Mouse (Mus musculus) erythroid progenitor cell, adult 5-6 weeks (primary cell): ENCODE results near the gene Hoxa10. TPM values are rescaled to one million over a fixed set of nuclear protein-coding genes. Genes with fewer than 3 reads are reported as not detected.

ENCODE experiments used
- ATAC-seq: replicated peaks from 2 replicates; pipeline ENCODE4 v1.8.0; 2016; ENCODE audit warnings: moderate number of reproducible peaks, mild to moderate bottlenecking, moderate TSS enrichment, inconsistent platforms; ENCODE audit not compliant: poor library complexity, low FRiP score, severe bottlenecking
- total RNA-seq, 2 experiments: library from RNA; stranded (forward) in 1 of 2; stranded (reverse) in 1 of 2; fragments of 150-400 nt in 1 of 2; fragments of 186-747, 209-891 nt in 1 of 2; gene quantifications; 2 replicates each; pipeline versions ENCODE4 v1.2.3 to v1.2.4; 2015 to 2017; ENCODE audit warnings: low replicate concordance in 2 of 2

Gene Hoxa10
- total RNA-seq, 2 experiments from 2014 or later = 0.15 TPM; not detected in 1

- ATAC-seq = no peak
Measured at GRCm38 (mm10) chr6:52208868-52209684, 31.6 kb downstream of the Hoxa10 start.

GRCm38 (mm10) chr6:52208072-52208867 lies 32.4 kb downstream of the Hoxa10 start, which contains the start of gene Hoxa6:
Gene Hoxa6, minus strand, starts transcription at chr6:52208722.
- ATAC-seq = no peak

DNA sequence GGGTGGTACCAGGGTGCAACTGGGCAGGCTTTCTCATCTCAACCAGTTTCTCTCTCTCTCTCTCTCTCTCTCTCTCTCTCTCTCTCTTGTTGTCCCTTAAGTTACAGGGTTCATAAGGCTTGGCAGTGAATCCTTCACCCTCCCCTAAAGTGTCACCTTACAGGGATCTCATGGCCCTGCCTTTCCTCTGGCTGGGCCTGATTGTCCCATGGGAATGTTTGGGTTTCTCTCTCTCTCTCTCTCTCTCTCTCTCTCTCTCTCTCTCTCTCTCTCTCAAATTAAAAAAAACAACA lies 33.0 kb downstream of the Hoxa10 start:
- no peak for ATAC-seq

DNA sequence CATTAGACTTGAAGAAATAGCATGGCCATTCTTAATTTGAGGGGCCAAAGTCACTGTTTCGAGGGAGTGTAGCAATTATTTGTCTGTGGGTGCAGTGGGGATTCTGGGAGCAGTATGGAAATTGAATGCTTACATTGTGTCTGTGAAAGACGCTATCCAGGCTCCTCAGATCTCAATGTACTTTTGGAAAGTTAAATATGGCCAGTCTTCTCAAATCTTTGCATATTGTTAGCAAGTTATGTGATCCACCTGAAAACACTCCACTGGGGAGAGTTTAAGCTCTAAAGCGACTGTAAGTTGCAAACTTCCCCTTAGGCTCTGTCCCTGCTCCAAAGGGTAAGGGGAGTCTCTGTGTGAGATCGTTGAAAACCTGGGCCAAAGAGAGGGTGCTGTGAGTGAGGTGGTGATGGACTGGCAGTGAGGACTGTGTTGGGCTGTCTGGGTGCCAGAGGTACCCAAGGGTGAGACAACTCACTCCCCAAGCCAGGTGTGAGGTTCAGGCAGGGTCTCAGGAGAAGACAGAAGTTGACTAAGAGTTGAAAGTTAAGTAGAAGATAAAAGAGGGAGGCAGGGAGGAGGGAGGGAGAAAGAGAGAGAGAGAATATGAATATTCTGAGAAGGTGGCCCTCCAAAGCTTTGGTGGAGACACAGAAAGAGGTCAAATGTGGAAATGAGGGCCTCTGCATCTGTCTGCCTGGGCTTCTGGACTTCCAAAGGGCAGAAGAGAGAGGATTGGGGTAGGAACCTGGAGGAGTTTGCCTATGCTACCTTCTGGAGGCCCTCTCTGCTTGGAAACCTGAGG lies 33.6 kb downstream of the Hoxa10 start:
- no peak for ATAC-seq

GRCm38 (mm10) chr6:52205638-52206621 lies 34.7 kb downstream of the Hoxa10 start:
- ATAC-seq = no peak

- ATAC-seq = no peak
Measured at GRCm38 (mm10) chr6:52205221-52205620, 35.4 kb downstream of the Hoxa10 start.

DNA sequence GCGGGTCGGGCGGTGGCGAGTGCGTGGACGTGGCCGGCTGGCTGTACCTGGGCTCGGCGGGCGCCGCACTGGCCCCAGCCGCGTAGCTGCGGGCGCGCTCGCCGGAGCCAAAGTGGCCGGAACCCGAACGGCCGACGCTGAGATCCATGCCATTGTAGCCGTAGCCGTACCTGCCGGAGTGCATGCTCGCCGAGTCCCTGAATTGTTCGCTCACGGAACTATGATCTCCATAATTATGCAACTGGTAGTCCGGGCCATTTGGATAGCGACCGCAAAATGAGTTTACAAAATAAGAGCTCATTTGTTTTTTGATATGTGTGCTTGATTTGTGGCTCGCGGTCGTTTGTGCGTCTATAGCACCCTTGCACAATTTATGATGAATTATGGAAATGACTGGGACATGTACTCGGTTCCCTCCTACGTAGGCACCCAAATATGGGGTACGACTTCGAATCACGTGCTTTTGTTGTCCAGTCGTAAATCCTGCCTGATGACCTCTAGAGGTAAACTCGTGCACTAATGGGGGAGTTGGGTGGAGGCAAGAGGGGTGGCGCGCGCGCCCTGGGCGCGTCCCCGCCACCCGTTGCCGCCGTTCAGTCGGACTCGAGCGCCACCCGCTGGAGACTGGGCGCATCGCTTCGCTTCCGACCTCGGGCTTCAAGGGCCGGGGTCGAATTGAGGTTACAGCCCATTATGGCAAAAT lies 36.5 kb downstream of the Hoxa10 start, which contains the start of gene Hoxa5:
Gene Hoxa5 (minus strand): TSS at position 538 of the 703 bp plus-strand sequence.
- ATAC-seq = no peak

DNA sequence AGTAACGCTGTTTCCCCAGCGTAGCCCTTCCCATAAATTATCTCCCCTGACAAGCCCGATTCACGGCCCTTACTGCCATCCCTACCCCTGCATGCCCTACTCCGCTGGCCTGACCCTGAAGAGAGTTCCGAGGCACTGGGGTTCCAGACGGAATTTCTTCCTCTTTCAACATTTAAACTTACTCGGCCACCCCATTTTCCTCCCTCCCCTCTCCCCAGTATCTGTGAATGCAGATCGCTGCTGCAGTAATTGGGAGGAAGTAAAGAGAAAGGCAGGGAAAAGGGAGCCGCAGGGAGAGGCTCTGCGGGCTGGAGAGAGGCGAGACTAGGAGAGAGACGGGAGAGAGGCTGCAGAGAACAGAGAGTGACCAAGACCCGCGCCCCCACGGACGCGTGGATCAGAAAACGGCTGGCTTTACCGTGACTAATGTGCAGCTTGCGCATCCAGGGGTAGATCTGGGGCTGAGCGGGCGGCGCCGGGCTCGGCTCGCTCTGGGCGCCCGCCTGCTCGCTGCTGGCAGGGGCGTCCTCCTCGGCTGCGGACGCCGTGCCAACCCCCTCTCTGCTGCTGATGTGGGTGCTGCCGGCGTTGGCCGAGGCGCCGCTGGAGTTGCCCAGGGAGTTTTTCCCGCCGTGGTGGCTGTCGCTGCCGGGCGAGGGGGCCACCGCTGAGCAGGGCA lies 37.1 kb downstream of the Hoxa10 start:
- no peak for ATAC-seq

GRCm38 (mm10) chr6:52203121-52203370 lies 37.6 kb downstream of the Hoxa10 start:
- ATAC-seq = no peak

DNA sequence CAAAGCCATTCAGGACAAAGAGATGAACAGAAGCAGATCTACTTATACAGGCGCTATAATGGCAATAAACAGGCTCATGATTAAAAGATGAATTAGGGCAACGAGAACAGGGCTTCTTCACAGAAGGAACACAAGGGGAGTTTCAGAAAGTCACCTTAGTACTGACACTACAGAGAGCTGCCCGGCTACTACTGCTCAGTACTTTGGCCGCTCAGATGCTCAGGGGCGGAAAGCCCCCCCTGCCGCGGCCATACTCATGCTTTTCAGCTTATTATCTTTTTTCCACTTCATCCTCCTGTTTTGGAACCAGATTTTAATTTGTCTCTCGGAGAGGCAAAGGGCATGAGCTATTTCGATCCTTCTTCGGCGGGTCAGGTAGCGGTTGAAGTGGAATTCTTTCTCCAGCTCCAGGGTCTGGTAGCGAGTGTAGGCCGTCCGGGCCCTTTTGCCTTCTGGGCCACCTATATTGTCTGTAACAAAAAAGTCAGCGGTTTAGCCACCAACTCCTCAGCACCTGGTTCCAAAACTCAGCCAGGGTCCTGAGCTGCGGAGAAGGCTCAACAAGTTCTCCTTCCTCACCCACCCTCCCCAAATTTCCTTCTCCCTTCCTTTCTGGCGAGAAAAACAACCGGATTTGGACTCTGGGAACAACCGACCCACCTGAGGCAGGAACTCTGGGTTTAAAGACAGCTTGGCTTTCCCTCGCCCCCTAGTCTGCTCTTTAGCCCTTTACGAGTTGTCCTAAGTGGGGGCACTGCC lies 38.1 kb downstream of the Hoxa10 start:
- no peak for ATAC-seq

- ATAC-seq = no peak
Measured at GRCm38 (mm10) chr6:52201269-52201668, 39.4 kb downstream of the Hoxa10 start.

GRCm38 (mm10) chr6:52200751-52201250 lies 39.9 kb downstream of the Hoxa10 start:
- ATAC-seq = no peak

GRCm38 (mm10) chr6:52200073-52200750 lies 40.4 kb downstream of the Hoxa10 start:
- no peak for ATAC-seq

- ATAC-seq = no peak
Measured at GRCm38 (mm10) chr6:52197271-52197670, 43.4 kb downstream of the Hoxa10 start.

- ATAC-seq = no peak
Measured at GRCm38 (mm10) chr6:52196811-52197210, 43.8 kb downstream of the Hoxa10 start.

- no peak for ATAC-seq
Measured at GRCm38 (mm10) chr6:52194690-52195089, 46.0 kb downstream of the Hoxa10 start.
